Mouse (Mus musculus): ENCODE measurements around the gene Casc4.

DNA sequence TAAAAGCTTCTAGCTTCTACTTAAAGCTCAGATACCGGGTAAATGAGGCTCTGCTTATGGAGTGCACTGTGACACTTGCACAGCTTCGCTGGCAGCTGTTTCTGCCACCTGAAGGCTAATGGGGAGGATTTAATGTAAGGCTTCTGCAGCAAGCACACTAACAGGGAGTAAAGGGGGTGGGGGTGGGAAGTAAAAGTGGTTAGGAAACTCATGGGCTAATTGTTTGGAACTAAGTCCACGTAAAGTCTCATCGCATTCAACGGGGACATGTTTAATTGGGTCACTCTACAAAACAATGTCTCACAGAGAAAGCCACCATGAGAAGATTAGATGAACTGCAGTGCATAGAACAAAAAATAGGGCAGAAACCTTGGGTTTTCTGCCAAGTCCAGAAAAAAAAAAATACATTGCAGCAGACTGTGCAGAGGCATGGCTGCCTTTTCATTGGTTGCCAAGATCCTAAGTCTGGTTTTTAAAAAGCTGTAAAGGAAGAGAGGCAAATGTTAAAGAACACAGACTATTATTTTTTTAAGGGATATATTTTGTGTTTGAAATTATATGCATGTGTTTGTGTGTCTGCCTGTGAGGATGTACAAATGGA is 7.3 kb upstream of the Casc4 start:
- TF ChIP-seq CTCF (IDR thresholded peaks at IDR 0.05; ENCODE audit: extremely low read depth, insufficient read length, insufficient replicate concordance, low read depth, low read length): no peak
- no peak for TF ChIP-seq POLR2A (IDR thresholded peaks at IDR 0.05; ENCODE audit: low read depth, low read length)
